Mouse (Mus musculus) heart, postnatal 0 days (tissue): ENCODE data around the gene Porcn.

ENCODE experiments used
- CTCF ChIP-seq: IDR thresholded peaks from 2 replicates; pipeline ENCODE4 v1.5.1; 2016; ENCODE audit warnings: antibody characterized with exemption, control low read depth, low read depth
- EP300 ChIP-seq: IDR thresholded peaks from 2 replicates; pipeline ENCODE4 v1.6.1; 2016; ENCODE audit warnings: antibody characterized with exemption, low read depth

- no peak for TF ChIP-seq CTCF
- no peak for TF ChIP-seq EP300
These were observed 41.9 kb downstream of the Porcn start for GRCm38 (mm10) chrX:8164471-8164870.
